Mouse (Mus musculus): Measurements from ENCODE around the gene Dhtkd1. TPM values are rescaled to one million over a fixed set of nuclear protein-coding genes. Genes with fewer than 3 reads are reported as not detected.
A peak's percentile ranks its signal among the peaks of the same experiment; 100 is the strongest.
"Not testable (repeated sequence)": the region's sequence is repeated elsewhere in the genome, so short reads cannot be mapped to it uniquely, and the experiment has no call there.

The Dhtkd1 gene
- total RNA-seq (2018; cell fraction: chromatin; rRNA removed) = 1 to 10 TPM in 12 of 26 experiments, under 1 TPM in 12, not detected in 2; 0.18 to 6.6 (median 0.99) TPM
- under 1 TPM; 0.03 to 0.48 (median 0.17) TPM for total RNA-seq (2018; cell fraction: cytosol; rRNA removed)
- total RNA-seq (2018; cell fraction: nucleus; rRNA removed) = 1 to 10 TPM in 5 of 26 experiments, under 1 TPM in 18, not detected in 3; 0.11 to 3.4 (median 0.50) TPM
- 0.28 to 1.1 TPM (median 0.29 TPM) in 3 replicates for polyA plus RNA-seq (2018)

GRCm38 (mm10) chr2:5942416-5943032, at the start of gene Dhtkd1:
TSS of gene Dhtkd1 (minus strand) at chr2:5942792.
- no peak within 1 kb of the TSS for H3K27ac ChIP-seq
- 6% methylated on average over 36 of the region's 36 CpGs for WGBS (ENCODE audit: missing documents)
- H3K36me3 ChIP-seq (ENCODE audit: inconsistent target) = no peaks in the 10 kb centered on the region
- H3K79me2 ChIP-seq (ENCODE audit: inconsistent target) = no peaks in the 10 kb centered on the region
- H3K4me3 ChIP-seq (ENCODE audit: inconsistent target) = peak within 1 kb of the TSS; percentile 37

- H3K36me3 ChIP-seq (ENCODE audit: inconsistent target) = peaks cover 33% of the 10 kb centered on the region; the same call in 1 of the 2 replicates
- WGBS (ENCODE audit: missing documents) = 82% methylated on average over 4 of the region's 4 CpGs
- H3K27ac ChIP-seq = no peak overlapping the region
- no peak overlapping the region for H3K4me3 ChIP-seq (ENCODE audit: inconsistent target)
- no peaks in the 10 kb centered on the region for H3K79me2 ChIP-seq (ENCODE audit: inconsistent target)
These were observed 34.9 kb upstream of the Dhtkd1 start for GRCm38 (mm10) chr2:5977532-5977931.

- H3K36me3 ChIP-seq (ENCODE audit: inconsistent target) = peaks cover 10% of the 10 kb centered on the region; the same call in 1 of the 2 replicates
- not testable (repeated sequence) for H3K4me3 ChIP-seq (ENCODE audit: inconsistent target); H3K27ac ChIP-seq
- H3K79me2 ChIP-seq (ENCODE audit: inconsistent target) = peaks cover 26% of the 10 kb centered on the region; the same call in 1 of the 2 replicates
- WGBS (ENCODE audit: missing documents) = 97% methylated on average over 3 of the region's 3 CpGs
These were observed 28.0 kb upstream of the Dhtkd1 start for GRCm38 (mm10) chr2:5970629-5971028.

- 49% methylated on average over 3 of the region's 3 CpGs for WGBS (ENCODE audit: missing documents)
- H3K36me3 ChIP-seq (ENCODE audit: inconsistent target) = peaks cover 18% of the 10 kb centered on the region; the same call in 1 of the 2 replicates
These were observed 23.4 kb upstream of the Dhtkd1 start for GRCm38 (mm10) chr2:5965972-5966371.

GRCm38 (mm10) chr2:5963729-5964128, 21.1 kb upstream of the Dhtkd1 start:
- not testable (repeated sequence) for H3K27ac ChIP-seq; H3K4me3 ChIP-seq (ENCODE audit: inconsistent target)
- WGBS (ENCODE audit: missing documents) = 98% methylated on average over 4 of the region's 4 CpGs
- Histone ChIP-seq H3K36me3 (ENCODE audit: inconsistent target) (peaks cover 28% of the 10 kb centered on the region; the same call in 1 of the 2 replicates), H3K79me2 (ENCODE audit: inconsistent target) (peaks cover 63% of the 10 kb centered on the region; the same call in 1 of the 2 replicates)

More at GRCm38 (mm10) chr2:5965972-5966371, 23.4 kb upstream of the Dhtkd1 start:
- H3K79me2 ChIP-seq (ENCODE audit: inconsistent target) = peaks cover 62% of the 10 kb centered on the region; the same call in 1 of the 2 replicates
- H3K27ac ChIP-seq = no peak overlapping the region
- no peak overlapping the region for H3K4me3 ChIP-seq (ENCODE audit: inconsistent target)

GRCm38 (mm10) chr2:5962265-5962664, 19.7 kb upstream of the Dhtkd1 start:
- Histone ChIP-seq H3K79me2 (ENCODE audit: inconsistent target) (peaks cover 67% of the 10 kb centered on the region; the same call in 1 of the 2 replicates), H3K36me3 (ENCODE audit: inconsistent target) (peaks cover 35% of the 10 kb centered on the region; the same call in 1 of the 2 replicates)
- 94% methylated on average over 2 of the region's 2 CpGs for WGBS (ENCODE audit: missing documents)

GRCm38 (mm10) chr2:5957705-5958104, 15.1 kb upstream of the Dhtkd1 start:
- H3K27ac ChIP-seq = no peak overlapping the region
- peaks cover 34% of the 10 kb centered on the region; the same call in 1 of the 2 replicates for H3K36me3 ChIP-seq (ENCODE audit: inconsistent target)
- 89% methylated on average over 9 of the region's 9 CpGs for WGBS (ENCODE audit: missing documents)
- H3K4me3 ChIP-seq (ENCODE audit: inconsistent target) = no peak overlapping the region
- peaks cover 69% of the 10 kb centered on the region for H3K79me2 ChIP-seq (ENCODE audit: inconsistent target)

More at GRCm38 (mm10) chr2:5962265-5962664, 19.7 kb upstream of the Dhtkd1 start:
- Histone ChIP-seq H3K4me3 (ENCODE audit: inconsistent target) (no peak overlapping the region), H3K27ac (no peak overlapping the region)

GRCm38 (mm10) chr2:5951621-5952211, 9.1 kb upstream of the Dhtkd1 start:
- peak overlapping the region; percentile 75 for H3K4me3 ChIP-seq (ENCODE audit: inconsistent target)
- under 1% methylated on average over 45 of the region's 46 CpGs for WGBS (ENCODE audit: missing documents)
- peak overlapping the region; percentile 24; the same call in 1 of the 2 replicates for H3K27ac ChIP-seq
- no peaks in the 10 kb centered on the region for H3K36me3 ChIP-seq (ENCODE audit: inconsistent target)
- H3K79me2 ChIP-seq (ENCODE audit: inconsistent target) = peaks cover 53% of the 10 kb centered on the region

- Histone ChIP-seq H3K36me3 (ENCODE audit: inconsistent target) (no peaks in the 10 kb centered on the region), H3K79me2 (ENCODE audit: inconsistent target) (peaks cover 46% of the 10 kb centered on the region), H3K4me3 (ENCODE audit: inconsistent target) (peak within 1 kb of the TSS; percentile 78), H3K27ac (peak within 1 kb of the TSS; percentile 85)
- WGBS (ENCODE audit: missing documents) = under 1% methylated on average over 33 of the region's 54 CpGs
These were observed 8.4 kb upstream of the Dhtkd1 start, which contains the start of gene Upf2 for GRCm38 (mm10) chr2:5950766-5951595. TSS of gene Upf2 (plus strand) at chr2:5951469.

- no peaks in the 10 kb centered on the region for H3K36me3 ChIP-seq (ENCODE audit: inconsistent target)
- 4% methylated on average over 6 of the region's 6 CpGs for WGBS (ENCODE audit: missing documents)
- peaks cover 39% of the 10 kb centered on the region for H3K79me2 ChIP-seq (ENCODE audit: inconsistent target)
- H3K27ac ChIP-seq = peak overlapping the region; percentile 85
- peak overlapping the region; percentile 78 for H3K4me3 ChIP-seq (ENCODE audit: inconsistent target)
These were observed 7.7 kb upstream of the Dhtkd1 start for GRCm38 (mm10) chr2:5950305-5950704.

GRCm38 (mm10) chr2:5949821-5950220, 7.2 kb upstream of the Dhtkd1 start:
- Histone ChIP-seq H3K4me3 (ENCODE audit: inconsistent target) (peak overlapping the region; percentile 78; the same call in 1 of the 2 replicates), H3K79me2 (ENCODE audit: inconsistent target) (peaks cover 34% of the 10 kb centered on the region)
- WGBS (ENCODE audit: missing documents) = 98% methylated on average over 5 of the region's 9 CpGs
- H3K36me3 ChIP-seq (ENCODE audit: inconsistent target); H3K27ac ChIP-seq: not testable (repeated sequence)

GRCm38 (mm10) chr2:5948964-5949363, 6.4 kb upstream of the Dhtkd1 start:
- Histone ChIP-seq H3K36me3 (ENCODE audit: inconsistent target) (no peaks in the 10 kb centered on the region), H3K79me2 (ENCODE audit: inconsistent target) (peaks cover 26% of the 10 kb centered on the region), H3K27ac (no peak overlapping the region), H3K4me3 (ENCODE audit: inconsistent target) (no peak overlapping the region)
- WGBS (ENCODE audit: missing documents) = 100% methylated on average over 2 of the region's 2 CpGs

- 100% methylated on average over 3 of the region's 3 CpGs for WGBS (ENCODE audit: missing documents)
- no peak overlapping the region for H3K27ac ChIP-seq
These were observed 4.3 kb upstream of the Dhtkd1 start for GRCm38 (mm10) chr2:5946876-5947275.

GRCm38 (mm10) chr2:5945629-5946028, 3.0 kb upstream of the Dhtkd1 start:
- 43% methylated on average over 1 of the region's 1 CpGs for WGBS (ENCODE audit: missing documents)
- no peak overlapping the region for H3K4me3 ChIP-seq (ENCODE audit: inconsistent target)
- H3K79me2 ChIP-seq (ENCODE audit: inconsistent target) = no peaks in the 10 kb centered on the region
- no peaks in the 10 kb centered on the region for H3K36me3 ChIP-seq (ENCODE audit: inconsistent target)
- H3K27ac ChIP-seq = no peak overlapping the region

More at GRCm38 (mm10) chr2:5946876-5947275, 4.3 kb upstream of the Dhtkd1 start:
- H3K36me3 ChIP-seq (ENCODE audit: inconsistent target) = no peaks in the 10 kb centered on the region
- H3K4me3 ChIP-seq (ENCODE audit: inconsistent target) = no peak overlapping the region
- peaks cover 5% of the 10 kb centered on the region for H3K79me2 ChIP-seq (ENCODE audit: inconsistent target)
